18 mouse cellular contexts compared by ENCODE assay signal in genomic region chr13:19523686-19524085, GRCm38 (mm10).
DNase-seq lines count a peak whose midpoint lies in the region; TF ChIP-seq lines count a peak whose summit lies in the region.
"Had no signal": no experiment of that assay in that cellular context is flagged by ENCODE, and none has a peak within 500 bp of the region (broad histone marks: within the 10 kb centered on the region; RNA-seq: fewer than 3 reads in every experiment).

No protein-coding gene starts in this region.

- H3K36me3 ChIP-seq in ES-E14 (ENCODE audit: control insufficient read depth, insufficient read depth, low read length, poor library complexity, severe bottlenecking): peaks cover 9% of the 10 kb centered on the region
- H3K36me3 ChIP-seq: embryonic facial prominence, embryonic 10.5 days; embryonic facial prominence, embryonic 12.5 days; forebrain, embryonic 15.5 days had no signal

- DNase-seq in ES-E14 (ENCODE audit: low read depth, low spot score) (peak; percentile 41), ZHBTc4 (ENCODE audit: low read depth, low spot score) (peak; percentile 78)
- no peak for DNase-seq in heart, adult 18-20 months
- DNase-seq in adrenal gland, adult 2 months: no peak
- no peak for DNase-seq in layer of hippocampus, adult 2 months (ENCODE audit: low spot score in 2 of 2)
- DNase-seq: adrenal gland, adult 8-10 months; adrenal gland, postnatal 14 days; adrenal gland, postnatal 36 days; cerebellum, adult 11-12 months; cerebellum, adult 2 months; cerebellum, adult 9-10 months; cerebellum, postnatal 10 days; cerebellum, postnatal 25 days; forebrain, postnatal 0 days had no signal

- H3K4me1 ChIP-seq in ES-E14 (ENCODE audit: control insufficient read depth in 2 of 2, insufficient read depth in 2 of 2, low read length in 2 of 2, poor library complexity in 1 of 2): peaks cover 8 to 10% of the 10 kb centered on the region in 2 experiments; a peak in 3 of 4 replicates
- H3K4me1 ChIP-seq: embryonic facial prominence, embryonic 10.5 days; embryonic facial prominence, embryonic 12.5 days; forebrain, embryonic 13.5 days; forebrain, embryonic 15.5 days had no signal

- in situ Hi-C loops in ES-E14 (cut with MboI; ENCODE audit: low sequenced_read_pairs in 2 of 2, unreplicated experiment in 2 of 2): no loop called here

- TF ChIP-seq CTCF in layer of hippocampus, adult 2 months (conservative IDR thresholded peaks at IDR 0.05): no peak

- no peak overlapping the region; the same call in 1 of the 2 replicates for H3K27ac ChIP-seq in ES-E14 (ENCODE audit: insufficient read depth, low read depth, low read length, poor library complexity, severe bottlenecking)
- H3K27ac ChIP-seq in layer of hippocampus, adult 2 months: no peak overlapping the region
- H3K27ac ChIP-seq: embryonic facial prominence, embryonic 10.5 days; embryonic facial prominence, embryonic 12.5 days; forebrain, embryonic 13.5 days; forebrain, embryonic 15.5 days had no signal

- H3K9me3 ChIP-seq in ES-E14 (ENCODE audit: control insufficient read depth, insufficient read depth, low read depth, low read length): no peaks in the 10 kb centered on the region
- H3K9me3 ChIP-seq: embryonic facial prominence, embryonic 10.5 days; embryonic facial prominence, embryonic 12.5 days; forebrain, embryonic 13.5 days; forebrain, embryonic 15.5 days had no signal

- H3K9ac ChIP-seq in ES-E14 (ENCODE audit: insufficient read depth, low read depth, low read length, poor library complexity, severe bottlenecking): no peak overlapping the region
- H3K9ac ChIP-seq: embryonic facial prominence, embryonic 12.5 days; forebrain, embryonic 13.5 days; forebrain, embryonic 15.5 days; forebrain, postnatal 0 days had no signal

- H3K4me3 ChIP-seq in ES-E14 (ENCODE audit: insufficient read depth in 1 of 2, low read depth in 1 of 2, low read length in 2 of 2, poor library complexity in 1 of 2, severe bottlenecking in 1 of 2): no peak overlapping the region
- no peak overlapping the region for H3K4me3 ChIP-seq in layer of hippocampus, adult 2 months
- H3K4me3 ChIP-seq: embryonic facial prominence, embryonic 10.5 days; embryonic facial prominence, embryonic 12.5 days; forebrain, embryonic 13.5 days; forebrain, embryonic 15.5 days had no signal

TF ChIP-seq in ES-E14, 5 proteins besides CTCF, POLR2A, EP300 and RAD21:
- TF ChIP-seq ZC3H11A (IDR thresholded peaks at IDR 0.05; ENCODE audit: borderline replicate concordance, low read depth, low read length) (no peak), CHD2 (IDR thresholded peaks at IDR 0.05; ENCODE audit: low read depth, low read length) (0 out of 2 replicates have a peak, but pooled peaks have one; percentile 67), HCFC1 (IDR thresholded peaks at IDR 0.05; ENCODE audit: borderline replicate concordance, insufficient read depth, low read length) (peak; percentile 37; the same call in 1 of the 2 replicates)
TF ChIP-seq in ES-E14: peak in this region for 2.

Comparison
In these comparisons a context has a peak if more than half of its experiments do, and no peak if none do; other contexts are left out.
1. DNase-seq: peak in ES-E14 (single experiment) and ZHBTc4 (single experiment); none in heart, adult 18-20 months (0 of 2), adrenal gland, adult 2 months (single experiment) and layer of hippocampus, adult 2 months (0 of 2).